Mouse (Mus musculus) liver, adult 2 months (tissue): ENCODE measurements around the gene Stk32c. TPM values are rescaled to one million over a fixed set of nuclear protein-coding genes. Genes with fewer than 3 reads are reported as not detected.

Experiments
- DNase-seq: peaks from one replicate; pipeline ENCODE4 v3.0.0-alpha.2; 2011; ENCODE audit warnings: low read depth, low spot score; ENCODE audit errors: extremely low read depth
- H3K27ac ChIP-seq: fragments of 200-500 bp; replicated peaks from 2 replicates; pipeline ENCODE4 v1.5.1; 2012; ENCODE audit warnings: low read depth, mild to moderate bottlenecking, control low read depth, inconsistent platforms, low read length; ENCODE audit not compliant: insufficient read depth
- H3K27me3 ChIP-seq: fragments of 200-500 bp; 2 replicates; pipeline ENCODE4 v1.6.1; 2012; ENCODE audit warnings: mild to moderate bottlenecking, moderate library complexity, low read length, inconsistent platforms; ENCODE audit not compliant: control insufficient read depth, insufficient read depth
- H3K36me3 ChIP-seq: fragments of 200-500 bp; 2 replicates; pipeline ENCODE4 v1.6.1; 2012; ENCODE audit warnings: low read length, inconsistent platforms; ENCODE audit not compliant: control insufficient read depth, insufficient read depth
- H3K4me1 ChIP-seq: fragments of 200-500 bp; 2 replicates; pipeline ENCODE4 v1.6.1; 2011; ENCODE audit warnings: low read length; ENCODE audit not compliant: control insufficient read depth, insufficient read depth
- H3K4me3 ChIP-seq: fragments of 200-500 bp; 2 replicates; pipeline ENCODE4 v1.5.1; 2011; ENCODE audit warnings: low read depth, mild to moderate bottlenecking, control low read depth, low read length, moderate library complexity; ENCODE audit not compliant: insufficient read depth
- H3K79me2 ChIP-seq: fragments of 200-500 bp; 2 replicates; pipeline ENCODE4 v1.6.1; 2012; ENCODE audit warnings: inconsistent platforms, mild to moderate bottlenecking, low read length, moderate library complexity; ENCODE audit not compliant: control insufficient read depth, insufficient read depth
- H3K9ac ChIP-seq: fragments of 200-500 bp; 2 replicates; pipeline ENCODE4 v1.6.1; 2012; ENCODE audit warnings: low read depth, mild to moderate bottlenecking, control low read depth, inconsistent platforms, low read length
- CTCF ChIP-seq: fragments of 200-500 bp; IDR thresholded peaks from 2 replicates; pipeline ENCODE4 v1.5.1; 2011; ENCODE audit warnings: low read depth, low read length, control low read depth
- POLR2A ChIP-seq: fragments of 200-500 bp; IDR thresholded peaks from 2 replicates; pipeline ENCODE4 v1.6.1; 2011; ENCODE audit warnings: low read length, control low read depth; ENCODE audit not compliant: insufficient read depth; ENCODE audit errors: extremely low read depth
- WGBS: fragments of 180-500 bp; shearing (Covaris S2); methylation state at CpG from one replicate; pipeline ENCODE4 v1.1.7; 2018; 5-methylcytosine and 5-hydroxymethylcytosine counted together
- polyA plus RNA-seq: library from polyadenylated mRNA; depleted of rRNA; stranded (reverse); fragments of >200 nt; gene quantifications from 2 replicates; pipeline ENCODE4 v1.2.3, GENCODE M21; 2012
- total RNA-seq: library from RNA; depleted of rRNA; stranded (reverse); fragments of >200 nt; gene quantifications from 2 replicates; pipeline ENCODE4 v1.2.3, GENCODE M21; 2014

Gene Stk32c
- total and polyA plus RNA-seq, 2 experiments, result 0.18 to 0.21 TPM

DNA sequence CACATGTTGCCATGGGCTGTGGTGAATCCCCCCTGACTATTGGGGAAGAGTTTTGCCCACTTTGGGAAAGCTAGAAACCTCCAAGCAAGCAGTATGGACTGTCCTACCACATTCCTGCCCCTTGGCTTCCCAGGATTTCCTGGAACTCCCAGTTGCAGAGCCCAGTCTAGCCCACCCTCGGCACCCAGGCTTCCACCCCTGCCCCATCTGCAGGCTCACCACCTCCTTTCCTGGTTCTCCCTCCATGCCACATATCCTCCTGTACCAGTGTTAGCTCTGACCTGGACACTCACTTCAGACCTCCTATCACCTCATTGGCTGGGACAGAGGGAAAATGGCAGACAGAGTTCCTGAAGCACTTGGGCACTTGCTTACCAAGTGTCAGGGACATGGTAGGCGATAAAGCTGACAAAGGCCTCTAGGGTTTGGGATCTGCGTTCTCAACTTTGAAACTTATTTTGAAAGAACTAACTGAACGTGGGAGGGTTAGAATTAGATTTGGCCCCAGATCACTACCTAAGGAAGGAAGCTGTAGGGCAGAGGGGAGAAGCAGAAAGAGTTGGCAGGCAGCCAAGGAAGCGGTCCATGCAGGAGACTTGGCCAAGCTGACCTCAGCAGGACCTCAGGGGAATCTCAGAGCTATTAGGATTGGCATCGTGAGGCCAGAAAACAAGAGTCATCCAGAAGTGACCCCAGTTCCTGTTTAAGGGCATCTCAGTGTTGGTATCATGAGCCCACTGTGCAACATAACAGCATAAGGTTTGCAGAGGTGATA is 5.7 kb upstream of the Stk32c start:
- no peaks in the 10 kb centered on the region; the same call in 1 of the 2 replicates for H3K4me1 ChIP-seq
- H3K4me3 ChIP-seq, result no peak overlapping the region
- no peak for TF ChIP-seq CTCF
- TF ChIP-seq POLR2A, result no peak
- no peak for DNase-seq
- no peaks in the 10 kb centered on the region for H3K27me3 ChIP-seq
- 61% methylated on average over 6 of the region's 6 CpGs for whole genome bisulfite sequencing
- no peaks in the 10 kb centered on the region for H3K79me2 ChIP-seq
- H3K27ac ChIP-seq, result no peak overlapping the region
- no peaks in the 10 kb centered on the region for H3K36me3 ChIP-seq
- no peak overlapping the region for H3K9ac ChIP-seq

DNA sequence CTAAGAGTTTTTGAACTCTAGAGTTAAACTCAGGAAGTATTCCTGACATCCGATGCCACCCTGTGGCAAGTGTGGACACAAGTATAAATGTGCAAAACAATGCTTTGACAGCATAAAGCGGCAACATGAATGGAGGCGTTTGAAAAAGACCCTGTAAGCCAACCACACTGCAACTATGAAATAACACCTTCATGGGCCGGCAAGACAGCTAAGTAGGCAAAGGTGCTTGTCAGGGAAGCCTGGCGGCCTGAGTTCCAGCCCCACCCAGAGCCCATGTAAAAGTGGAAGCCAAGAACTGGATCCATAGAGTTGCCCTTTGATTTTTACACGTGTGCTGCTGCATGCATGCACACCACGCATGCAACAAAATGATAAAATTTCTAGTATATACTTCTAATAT is 3.9 kb upstream of the Stk32c start:
- Histone ChIP-seq H3K79me2 (no peaks in the 10 kb centered on the region), H3K4me3 (no peak overlapping the region), H3K36me3 (no peaks in the 10 kb centered on the region), H3K27ac (no peak overlapping the region), H3K4me1 (peaks cover 3% of the 10 kb centered on the region), H3K27me3 (no peaks in the 10 kb centered on the region), H3K9ac (no peak overlapping the region)
- 85% methylated on average over 7 of the region's 7 CpGs for WGBS
- no peak for DNase-seq
- TF ChIP-seq CTCF (no peak), POLR2A (no peak)

GRCm38 (mm10) chr7:139216464-139216863 is 3.4 kb upstream of the Stk32c start:
- H3K9ac ChIP-seq, result no peak overlapping the region
- no peaks in the 10 kb centered on the region for H3K36me3 ChIP-seq
- no peak for TF ChIP-seq POLR2A
- TF ChIP-seq CTCF, result no peak
- H3K27ac ChIP-seq, result no peak overlapping the region
- H3K4me1 ChIP-seq, result peaks cover 3% of the 10 kb centered on the region
- WGBS, result 94% methylated on average over 9 of the region's 9 CpGs
- H3K27me3 ChIP-seq, result no peaks in the 10 kb centered on the region
- H3K79me2 ChIP-seq, result no peaks in the 10 kb centered on the region
- no peak overlapping the region for H3K4me3 ChIP-seq
- DNase-seq, result no peak

- Histone ChIP-seq H3K27ac (no peak overlapping the region), H3K4me1 (peaks cover 3% of the 10 kb centered on the region), H3K4me3 (no peak overlapping the region), H3K9ac (no peak overlapping the region), H3K36me3 (no peaks in the 10 kb centered on the region), H3K27me3 (no peaks in the 10 kb centered on the region), H3K79me2 (no peaks in the 10 kb centered on the region)
- TF ChIP-seq CTCF, result no peak
- no peak for TF ChIP-seq POLR2A
- WGBS, result 89% methylated on average over 7 of the region's 7 CpGs
- no peak for DNase-seq
These were observed 2.8 kb upstream of the Stk32c start for GRCm38 (mm10) chr7:139215946-139216345.

DNA sequence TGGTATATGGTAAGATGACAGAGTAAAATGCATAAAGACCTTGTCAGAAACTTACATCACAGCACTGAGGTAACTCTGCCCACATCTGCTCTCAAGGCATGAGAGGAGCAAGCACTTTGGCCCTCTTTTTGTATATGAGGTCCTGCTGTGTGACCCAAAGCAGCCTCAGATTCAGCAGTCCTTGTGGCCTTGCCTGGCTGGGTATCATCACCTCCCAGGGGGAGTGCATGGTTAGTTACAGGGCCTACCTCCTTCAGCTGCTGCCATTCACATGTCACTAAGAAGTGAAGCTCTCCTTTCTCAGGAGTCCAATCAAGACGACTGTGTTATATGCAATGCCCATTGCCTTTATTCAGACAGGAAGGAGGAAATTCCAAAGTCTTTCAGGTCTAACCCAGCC is 2.4 kb upstream of the Stk32c start:
- WGBS, result 79% methylated on average over 1 of the region's 1 CpGs
- Histone ChIP-seq H3K4me1 (peaks cover 3% of the 10 kb centered on the region), H3K79me2 (no peaks in the 10 kb centered on the region), H3K36me3 (no peaks in the 10 kb centered on the region), H3K27me3 (no peaks in the 10 kb centered on the region), H3K27ac (no peak overlapping the region), H3K4me3 (no peak overlapping the region), H3K9ac (no peak overlapping the region)
- no peak for DNase-seq
- TF ChIP-seq POLR2A (no peak), CTCF (no peak)

DNA sequence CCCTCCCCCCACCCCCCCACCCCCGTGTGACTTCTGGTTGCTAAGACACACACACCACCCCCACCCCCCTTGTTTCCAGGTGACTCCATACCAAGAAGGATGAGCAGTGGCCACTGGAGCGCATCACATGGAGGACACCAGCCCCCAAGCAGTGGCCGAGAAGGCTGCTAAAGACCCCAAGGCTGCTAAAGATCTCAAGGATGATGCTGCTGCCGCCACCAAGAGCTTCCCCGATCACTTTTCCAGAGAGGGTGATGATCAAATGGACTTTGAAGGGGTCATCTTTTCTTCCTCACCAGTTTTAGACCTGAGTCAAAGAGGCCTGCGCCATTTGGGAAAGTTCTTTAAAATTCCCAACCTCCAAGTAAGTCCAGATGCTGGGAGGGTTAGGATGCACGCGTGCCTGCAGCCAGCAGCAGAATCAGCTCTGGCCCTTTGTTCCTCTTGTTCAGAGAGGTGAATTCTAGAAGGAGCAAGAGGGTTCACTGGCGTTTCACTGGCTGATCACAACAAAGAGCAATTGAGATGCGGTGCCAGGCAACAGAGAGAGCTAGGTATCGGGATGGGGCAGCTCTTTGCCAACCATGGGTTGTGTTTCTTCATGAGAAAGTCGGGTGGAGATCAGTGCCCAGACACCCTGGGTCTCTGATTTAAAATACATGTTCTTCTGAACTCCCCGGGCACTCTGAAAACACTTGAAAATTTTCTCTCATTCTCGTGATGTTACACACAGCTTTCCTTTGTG is 1.7 kb upstream of the Stk32c start:
- Histone ChIP-seq H3K27me3 (no peaks in the 10 kb centered on the region), H3K27ac (no peak overlapping the region), H3K4me1 (peaks cover 3% of the 10 kb centered on the region), H3K79me2 (no peaks in the 10 kb centered on the region), H3K4me3 (no peak overlapping the region), H3K36me3 (no peaks in the 10 kb centered on the region), H3K9ac (no peak overlapping the region)
- no peak for DNase-seq
- WGBS, result 86% methylated on average over 14 of the region's 14 CpGs
- TF ChIP-seq POLR2A, result no peak
- TF ChIP-seq CTCF, result no peak
